Mouse (Mus musculus): ENCODE data around the gene Plagl2. TPM values are rescaled to one million over a fixed set of nuclear protein-coding genes. Genes with fewer than 3 reads are reported as not detected.
"Not testable (repeated sequence)": the region's sequence is repeated elsewhere in the genome, so short reads cannot be mapped to it uniquely, and the experiment has no call there.

Gene Plagl2
- polyA plus RNA-seq, 1 experiment = 4.5 TPM

DNA sequence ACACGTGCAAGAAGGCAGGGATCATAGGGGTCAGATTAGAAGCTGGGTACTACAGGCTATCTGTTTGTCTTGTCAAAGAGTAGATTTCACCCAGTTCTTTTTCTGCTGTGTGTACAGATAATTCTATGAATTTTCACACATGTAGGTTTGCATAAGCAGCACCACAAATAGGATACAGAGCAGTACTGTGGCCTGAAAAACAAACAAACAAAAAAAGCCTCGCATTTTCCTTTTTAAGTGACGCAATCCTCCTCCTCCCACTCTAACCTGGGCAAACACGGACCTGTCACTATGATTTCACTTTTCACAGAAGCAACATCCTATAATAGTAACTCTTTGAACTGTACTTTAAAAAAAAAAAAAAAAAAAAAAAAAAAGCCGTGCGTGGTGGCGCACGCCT is 35.2 kb upstream of the Plagl2 start:
- no peak for TF ChIP-seq MAX (IDR thresholded peaks at IDR 0.05)
- TF ChIP-seq MYOG (IDR thresholded peaks at IDR 0.05; ENCODE audit: control insufficient read depth, extremely low read depth, insufficient read length) = no peak
- TF ChIP-seq MYOD1 (IDR thresholded peaks at IDR 0.05; ENCODE audit: control insufficient read depth, insufficient read length, low read depth) = no peak
- Histone ChIP-seq H3K27me3 (ENCODE audit: control insufficient read depth, insufficient read depth, insufficient read length) (no peaks in the 10 kb centered on the region), H3K36me3 (ENCODE audit: control insufficient read depth, insufficient read depth) (no peaks in the 10 kb centered on the region), H3K79me2 (ENCODE audit: control insufficient read depth, insufficient read depth) (no peaks in the 10 kb centered on the region), H3K4me3 (ENCODE audit: insufficient read depth, poor library complexity, severe bottlenecking) (no peak overlapping the region), H3ac (ENCODE audit: control insufficient read depth, insufficient read length, low read depth) (no peak overlapping the region), H3K79me3 (ENCODE audit: low read depth) (no peaks in the 10 kb centered on the region)

GRCm38 (mm10) chr2:153275577-153275976 is 34.4 kb upstream of the Plagl2 start:
- not testable (repeated sequence) for H3K79me2 ChIP-seq (ENCODE audit: control insufficient read depth, insufficient read depth); H3ac ChIP-seq (ENCODE audit: control insufficient read depth, insufficient read length, low read depth); H3K79me3 ChIP-seq (ENCODE audit: low read depth); H3K27me3 ChIP-seq (ENCODE audit: control insufficient read depth, insufficient read depth, insufficient read length); H3K4me3 ChIP-seq (ENCODE audit: insufficient read depth, poor library complexity, severe bottlenecking); H3K36me3 ChIP-seq (ENCODE audit: control insufficient read depth, insufficient read depth)

DNA sequence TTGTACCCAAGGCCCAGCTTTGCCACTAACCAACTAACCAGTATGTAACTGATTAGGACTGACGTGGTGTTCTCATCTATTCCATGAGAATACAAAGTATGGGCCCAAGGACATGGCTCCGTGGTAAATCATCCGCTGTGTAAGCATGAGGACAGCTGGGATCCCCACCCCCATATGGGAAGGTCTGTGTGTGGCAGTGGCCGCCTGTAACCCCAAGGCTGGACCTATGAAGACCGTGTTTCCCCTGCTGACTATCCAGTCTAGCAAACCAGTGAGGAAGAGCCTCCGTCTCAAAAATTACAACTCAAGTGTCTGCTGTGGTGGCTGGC is 33.7 kb upstream of the Plagl2 start:
- Histone ChIP-seq H3K79me2 (ENCODE audit: control insufficient read depth, insufficient read depth) (no peaks in the 10 kb centered on the region), H3ac (ENCODE audit: control insufficient read depth, insufficient read length, low read depth) (no peak overlapping the region), H3K36me3 (ENCODE audit: control insufficient read depth, insufficient read depth) (no peaks in the 10 kb centered on the region), H3K27me3 (ENCODE audit: control insufficient read depth, insufficient read depth, insufficient read length) (no peaks in the 10 kb centered on the region), H3K79me3 (ENCODE audit: low read depth) (no peaks in the 10 kb centered on the region), H3K4me3 (ENCODE audit: insufficient read depth, poor library complexity, severe bottlenecking) (no peak overlapping the region)
- TF ChIP-seq MYOD1 (IDR thresholded peaks at IDR 0.05; ENCODE audit: control insufficient read depth, insufficient read length, low read depth) = no peak
- TF ChIP-seq MAX (IDR thresholded peaks at IDR 0.05) = no peak
- TF ChIP-seq USF1 (IDR thresholded peaks at IDR 0.05; ENCODE audit: low read depth) = no peak
- no peak for TF ChIP-seq FOSL1 (IDR thresholded peaks at IDR 0.05; ENCODE audit: insufficient read depth, low read length, poor library complexity, severe bottlenecking)

- H3ac ChIP-seq (ENCODE audit: control insufficient read depth, insufficient read length, low read depth); H3K79me2 ChIP-seq (ENCODE audit: control insufficient read depth, insufficient read depth): not testable (repeated sequence)
Observed at GRCm38 (mm10) chr2:153274200-153274918, 33.1 kb upstream of the Plagl2 start.

DNA sequence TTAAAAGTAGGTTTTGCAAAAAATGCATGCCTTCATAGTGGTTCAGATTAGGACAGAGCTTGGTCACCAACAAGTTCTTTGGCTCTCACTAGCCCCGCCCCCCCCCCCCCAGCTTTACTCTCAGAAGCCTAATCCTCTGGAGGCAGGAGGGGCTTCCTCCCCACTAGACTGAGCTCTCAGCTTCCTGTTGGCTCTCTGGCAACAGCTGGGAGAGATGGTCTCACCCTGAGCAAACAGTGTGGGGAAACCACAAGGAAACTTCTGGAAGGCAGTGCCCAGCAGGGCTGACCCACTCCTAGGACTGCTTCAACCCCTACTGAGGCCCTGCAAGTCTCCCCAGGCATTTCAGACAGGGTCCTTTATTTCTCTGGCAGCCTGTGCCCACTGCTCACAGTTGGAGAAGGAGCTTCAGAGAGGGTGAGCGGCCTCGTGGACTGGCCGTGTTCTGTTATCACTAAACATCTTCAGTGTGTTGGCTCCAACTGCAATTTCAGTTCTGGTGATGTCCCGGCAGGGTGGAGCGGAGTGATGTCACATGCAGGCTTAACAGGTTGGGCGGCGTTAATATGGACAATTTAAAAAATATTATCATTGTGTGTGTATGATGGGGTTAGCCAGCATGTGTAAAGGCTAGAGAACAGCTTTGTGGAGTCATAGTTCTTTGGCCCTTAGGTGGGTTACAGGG is 29.1 kb upstream of the Plagl2 start:
- not testable (repeated sequence) for H3K4me3 ChIP-seq (ENCODE audit: insufficient read depth, poor library complexity, severe bottlenecking); H3K79me2 ChIP-seq (ENCODE audit: control insufficient read depth, insufficient read depth); H3ac ChIP-seq (ENCODE audit: control insufficient read depth, insufficient read length, low read depth); H3K79me3 ChIP-seq (ENCODE audit: low read depth); H3K36me3 ChIP-seq (ENCODE audit: control insufficient read depth, insufficient read depth); H3K27me3 ChIP-seq (ENCODE audit: control insufficient read depth, insufficient read depth, insufficient read length)

More at GRCm38 (mm10) chr2:153274200-153274918, 33.1 kb upstream of the Plagl2 start:
- H3K36me3 ChIP-seq (ENCODE audit: control insufficient read depth, insufficient read depth); H3K79me3 ChIP-seq (ENCODE audit: low read depth); H3K27me3 ChIP-seq (ENCODE audit: control insufficient read depth, insufficient read depth, insufficient read length); H3K4me3 ChIP-seq (ENCODE audit: insufficient read depth, poor library complexity, severe bottlenecking): not testable (repeated sequence)

DNA sequence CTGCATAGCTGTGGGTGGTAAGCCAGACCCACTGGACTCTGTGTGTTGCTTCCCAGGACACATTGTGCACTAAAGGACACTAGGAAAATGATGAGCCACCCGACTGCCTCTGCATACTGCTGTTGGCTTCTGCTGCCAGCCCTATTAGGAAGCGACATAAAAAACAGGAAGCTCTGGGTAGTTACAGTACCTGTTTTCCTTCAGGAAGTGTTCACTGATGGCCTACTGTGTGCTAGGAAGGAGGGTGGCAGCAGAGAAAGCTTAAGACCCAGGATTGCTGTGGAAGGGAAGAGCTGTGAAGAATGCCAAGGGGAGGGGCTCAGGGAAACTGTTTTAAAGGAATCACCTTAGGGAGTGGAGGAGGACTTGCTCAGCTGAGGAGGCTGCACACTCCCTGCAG is 26.1 kb upstream of the Plagl2 start:
- no peaks in the 10 kb centered on the region for H3K27me3 ChIP-seq (ENCODE audit: control insufficient read depth, insufficient read depth, insufficient read length)
- peaks cover 15% of the 10 kb centered on the region for H3K36me3 ChIP-seq (ENCODE audit: control insufficient read depth, insufficient read depth)
- H3ac ChIP-seq (ENCODE audit: control insufficient read depth, insufficient read length, low read depth) = no peak overlapping the region
- no peak overlapping the region for H3K4me3 ChIP-seq (ENCODE audit: insufficient read depth, poor library complexity, severe bottlenecking)
- TF ChIP-seq MYOD1 (IDR thresholded peaks at IDR 0.05; ENCODE audit: control insufficient read depth, insufficient read length, low read depth) (no peak), CEBPB (IDR thresholded peaks at IDR 0.05; ENCODE audit: low read depth) (no peak), USF1 (IDR thresholded peaks at IDR 0.05; ENCODE audit: low read depth) (no peak), FOSL1 (IDR thresholded peaks at IDR 0.05; ENCODE audit: insufficient read depth, low read length, poor library complexity, severe bottlenecking) (no peak), MAX (IDR thresholded peaks at IDR 0.05) (no peak), CTCF (IDR thresholded peaks at IDR 0.05; ENCODE audit: control insufficient read depth, insufficient read depth, insufficient read length) (no peak), MYOG (IDR thresholded peaks at IDR 0.05; ENCODE audit: control insufficient read depth, extremely low read depth, insufficient read length) (no peak)
- H3K79me3 ChIP-seq (ENCODE audit: low read depth) = no peaks in the 10 kb centered on the region
- H3K79me2 ChIP-seq (ENCODE audit: control insufficient read depth, insufficient read depth) = no peaks in the 10 kb centered on the region

- H3K27me3 ChIP-seq (ENCODE audit: control insufficient read depth, insufficient read depth, insufficient read length) = no peaks in the 10 kb centered on the region
- peaks cover 22% of the 10 kb centered on the region for H3K36me3 ChIP-seq (ENCODE audit: control insufficient read depth, insufficient read depth)
- H3K79me3 ChIP-seq (ENCODE audit: low read depth) = no peaks in the 10 kb centered on the region
- no peak overlapping the region for H3ac ChIP-seq (ENCODE audit: control insufficient read depth, insufficient read length, low read depth)
- TF ChIP-seq USF1 (IDR thresholded peaks at IDR 0.05; ENCODE audit: low read depth) = no peak
- no peak for TF ChIP-seq MYOD1 (IDR thresholded peaks at IDR 0.05; ENCODE audit: control insufficient read depth, insufficient read length, low read depth)
- TF ChIP-seq MYOG (IDR thresholded peaks at IDR 0.05; ENCODE audit: control insufficient read depth, extremely low read depth, insufficient read length) = no peak
- no peak for TF ChIP-seq FOSL1 (IDR thresholded peaks at IDR 0.05; ENCODE audit: insufficient read depth, low read length, poor library complexity, severe bottlenecking)
- TF ChIP-seq CEBPB (IDR thresholded peaks at IDR 0.05; ENCODE audit: low read depth) = no peak
- no peak for TF ChIP-seq CTCF (IDR thresholded peaks at IDR 0.05; ENCODE audit: control insufficient read depth, insufficient read depth, insufficient read length)
- no peak for TF ChIP-seq MAX (IDR thresholded peaks at IDR 0.05)
- no peak overlapping the region for H3K4me3 ChIP-seq (ENCODE audit: insufficient read depth, poor library complexity, severe bottlenecking)
- H3K79me2 ChIP-seq (ENCODE audit: control insufficient read depth, insufficient read depth) = no peaks in the 10 kb centered on the region
Observed at GRCm38 (mm10) chr2:153263053-153263452, 21.8 kb upstream of the Plagl2 start.

Measured in C2C12 (cell line).